Mouse (Mus musculus) adrenal gland, adult (tissue): ENCODE measurements around the gene Ica1.
A peak's percentile ranks its signal among the peaks of the same experiment; 100 is the strongest.

Experiments
- DNase-seq, 2 experiments: peaks; one replicate each; pipeline ENCODE4 v3.0.0; 2022 to 2023; ENCODE audit warnings: low spot score in 1 of 2; ENCODE audit not compliant: inconsistent age in 2 of 2

Ica1 gene

DNA sequence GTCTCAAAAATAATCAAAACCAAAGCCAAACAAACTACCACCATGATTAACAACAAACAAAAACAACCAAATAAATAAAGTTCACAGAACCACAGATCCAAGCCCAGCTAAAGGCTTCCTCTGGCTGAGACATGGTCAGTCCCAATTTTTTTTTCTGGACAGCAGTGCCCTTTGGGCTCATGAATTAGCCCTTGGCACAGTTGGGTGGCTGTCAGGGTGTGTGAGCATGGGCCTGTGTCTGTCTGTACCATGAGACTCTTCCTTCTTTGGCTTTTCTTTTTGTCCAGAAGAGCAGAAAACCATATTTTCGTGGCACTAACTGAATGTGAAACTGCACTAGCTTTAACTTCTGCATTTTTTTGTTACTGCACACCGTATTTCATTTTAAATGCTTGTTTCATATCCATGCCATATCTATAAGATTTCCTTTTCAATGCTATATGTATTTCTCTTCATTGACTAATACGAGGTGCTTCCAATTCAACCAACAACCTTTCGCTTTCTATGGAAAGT lies 34.0 kb downstream of the Ica1 start:
- DNase-seq, result peak; percentile 37 to 72

DNA sequence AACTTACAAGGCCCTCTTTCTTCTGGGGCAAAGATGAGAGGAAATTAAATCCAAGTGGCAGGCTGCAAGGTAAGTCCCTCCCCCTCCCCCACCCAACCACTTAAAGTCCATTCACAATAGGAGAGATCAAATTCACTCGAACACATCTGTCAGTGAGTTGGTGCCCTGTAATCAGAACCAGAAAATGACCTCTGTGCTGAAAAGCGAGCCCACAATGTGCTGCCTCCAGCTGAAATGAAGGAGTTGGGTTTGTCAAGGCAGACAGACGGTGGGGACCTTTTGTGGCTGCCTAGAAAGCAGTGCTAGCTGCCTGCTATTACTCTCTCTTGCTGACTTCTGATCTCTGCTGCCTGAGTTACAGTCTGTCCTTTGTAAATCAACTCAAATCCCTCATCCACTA lies 35.8 kb downstream of the Ica1 start:
- no peak for DNase-seq

DNA sequence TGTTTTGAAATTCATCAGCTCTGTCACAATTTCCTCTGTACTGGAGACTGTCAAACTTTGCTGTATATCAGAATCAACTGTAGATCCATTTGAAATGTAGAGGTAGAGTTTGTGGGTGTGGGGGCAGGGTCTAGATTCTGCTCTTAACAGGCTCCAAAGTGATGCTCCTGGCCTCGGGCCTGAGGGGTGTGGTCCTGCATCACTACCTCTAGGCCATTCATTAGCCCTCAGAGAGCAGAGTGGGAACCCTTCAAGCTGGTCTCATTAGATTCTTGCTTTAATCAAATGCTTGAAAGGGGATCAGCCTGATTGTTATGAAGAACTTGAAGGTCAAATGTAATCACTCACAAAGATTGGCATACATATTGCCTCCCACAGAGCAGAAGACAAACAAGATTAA lies 36.6 kb downstream of the Ica1 start:
- DNase-seq, result no peak

DNA sequence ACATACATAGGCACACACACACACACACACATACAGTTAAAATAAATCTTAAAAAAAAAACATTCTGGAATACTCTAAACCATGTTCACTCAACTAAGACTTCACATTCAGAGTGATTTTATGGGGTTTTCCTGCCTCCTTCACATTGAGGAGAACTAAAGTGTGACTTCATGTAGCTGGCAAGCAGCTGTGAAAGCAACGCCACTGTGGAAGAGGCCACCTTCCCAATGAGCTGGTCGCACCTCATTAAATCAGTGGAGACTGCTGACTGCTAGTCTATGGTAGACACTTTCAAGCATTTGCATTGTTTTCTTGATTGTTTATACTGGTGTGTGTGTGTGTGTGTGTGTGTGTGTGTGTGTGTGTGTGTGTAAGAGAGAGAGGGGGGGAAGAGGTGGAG lies 38.2 kb downstream of the Ica1 start:
- DNase-seq, result no peak

DNA sequence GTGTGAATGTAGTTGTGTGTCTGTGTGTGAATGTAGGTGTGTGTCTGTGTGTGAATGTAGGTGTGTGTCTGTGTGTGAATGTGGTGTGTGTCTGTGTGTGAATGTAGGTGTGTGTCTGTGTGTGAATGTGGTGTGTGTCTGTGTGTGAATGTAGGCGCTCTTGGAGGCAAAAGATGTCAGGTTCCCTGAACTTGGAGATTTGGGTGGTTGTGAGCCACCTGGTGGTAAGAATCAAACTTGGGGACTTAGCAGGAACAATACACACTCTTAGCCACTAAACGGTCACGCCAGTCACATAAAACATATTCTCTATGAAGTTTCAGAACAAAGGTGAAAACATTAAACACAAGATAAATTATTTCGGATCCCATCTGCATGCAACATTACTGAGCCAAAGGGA lies 39.9 kb downstream of the Ica1 start:
- peak in 1 of 2 experiments; percentile 58 for DNase-seq

DNA sequence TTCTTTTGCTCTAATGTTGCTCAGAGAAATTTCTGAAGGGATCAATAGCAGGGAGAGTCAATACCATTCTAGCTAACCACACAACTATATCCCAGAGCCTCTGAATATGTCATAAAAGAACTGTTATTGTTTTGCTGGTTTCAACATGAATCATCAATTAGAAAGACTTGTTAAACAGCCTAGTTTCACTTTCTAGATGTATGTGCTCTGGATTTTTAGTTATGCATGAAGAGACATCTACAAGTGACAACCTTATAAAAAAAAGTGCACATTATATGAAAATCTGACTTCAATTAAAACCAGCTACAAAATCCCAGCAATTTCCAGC lies 41.8 kb downstream of the Ica1 start:
- DNase-seq, result no peak

DNA sequence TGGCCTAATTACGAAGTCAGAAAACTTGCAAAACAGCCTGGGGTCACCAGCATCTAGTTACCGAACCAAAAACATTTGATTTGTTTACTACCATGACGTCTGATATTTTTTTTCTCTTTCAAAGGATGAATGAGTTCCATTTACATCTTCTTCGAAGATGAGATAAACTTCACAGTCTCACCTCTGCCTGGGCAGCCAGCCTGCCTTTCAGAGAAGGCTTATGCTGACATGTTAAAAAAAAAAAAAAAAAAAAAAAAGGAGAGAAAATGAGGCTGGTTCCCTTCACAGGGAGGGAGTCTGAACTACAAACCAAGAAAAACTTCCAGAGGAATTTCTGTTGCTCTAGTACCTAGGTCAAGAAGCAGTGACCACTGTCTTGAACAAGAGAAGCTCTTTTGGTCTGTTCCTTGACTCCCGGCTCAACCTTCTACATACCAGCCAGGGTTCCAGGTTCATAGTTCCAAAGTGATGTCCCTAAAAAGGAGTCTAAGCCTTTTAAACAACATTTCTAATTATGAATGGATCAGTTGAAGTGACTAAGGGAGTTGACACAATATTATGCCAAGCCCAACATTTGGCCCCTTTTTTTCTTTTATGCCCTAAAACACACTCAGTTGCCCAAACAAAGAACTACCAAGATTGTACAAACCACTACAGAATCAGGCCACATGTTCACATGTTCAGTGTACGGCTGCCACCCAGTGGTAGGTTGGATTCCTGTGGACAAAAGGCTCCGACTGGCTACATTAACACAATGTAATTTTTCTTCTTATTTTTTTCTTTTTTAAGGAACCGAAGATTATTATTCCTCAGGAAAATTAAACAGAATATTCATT lies 42.4 kb downstream of the Ica1 start:
- peak; percentile 59 to 90 for DNase-seq

DNA sequence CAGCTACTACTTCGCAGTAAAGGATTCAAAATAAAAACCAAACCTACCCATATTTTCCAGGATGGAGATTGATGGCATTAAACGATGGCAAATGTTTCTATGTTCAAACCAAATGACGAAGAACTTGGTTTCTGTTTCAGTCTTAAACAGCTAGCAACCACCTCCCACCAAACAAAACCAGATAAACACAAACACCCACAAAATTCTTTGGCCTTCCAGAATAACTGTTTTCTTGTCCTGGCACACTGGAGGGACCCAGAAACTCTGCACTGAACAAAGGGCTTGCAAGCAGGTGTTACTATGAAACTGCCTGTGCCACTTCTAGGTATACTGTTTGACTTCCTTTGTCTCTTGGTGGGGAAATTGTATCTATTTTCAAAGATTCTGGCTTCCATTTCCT lies 43.2 kb downstream of the Ica1 start:
- DNase-seq, result no peak

DNA sequence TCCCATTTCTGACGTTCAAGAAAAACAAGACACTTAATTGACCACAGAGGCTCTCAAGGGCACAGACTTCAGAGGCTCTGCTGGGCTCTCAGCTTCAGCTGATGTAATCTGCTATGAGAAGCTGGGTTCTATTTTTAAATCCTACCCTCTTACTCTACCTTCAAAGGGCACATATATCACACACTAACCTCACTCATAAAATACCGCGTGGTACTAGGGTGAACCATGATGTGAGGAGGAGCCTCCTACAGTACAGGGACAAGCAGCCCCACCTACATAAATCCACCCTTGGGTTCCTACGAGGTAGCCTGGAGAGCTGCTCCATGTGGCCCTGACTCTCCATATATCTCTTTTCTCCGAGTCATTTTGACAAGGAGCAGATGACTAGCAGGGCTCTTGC lies 45.8 kb downstream of the Ica1 start:
- DNase-seq, result peak; percentile 72 to 93

DNA sequence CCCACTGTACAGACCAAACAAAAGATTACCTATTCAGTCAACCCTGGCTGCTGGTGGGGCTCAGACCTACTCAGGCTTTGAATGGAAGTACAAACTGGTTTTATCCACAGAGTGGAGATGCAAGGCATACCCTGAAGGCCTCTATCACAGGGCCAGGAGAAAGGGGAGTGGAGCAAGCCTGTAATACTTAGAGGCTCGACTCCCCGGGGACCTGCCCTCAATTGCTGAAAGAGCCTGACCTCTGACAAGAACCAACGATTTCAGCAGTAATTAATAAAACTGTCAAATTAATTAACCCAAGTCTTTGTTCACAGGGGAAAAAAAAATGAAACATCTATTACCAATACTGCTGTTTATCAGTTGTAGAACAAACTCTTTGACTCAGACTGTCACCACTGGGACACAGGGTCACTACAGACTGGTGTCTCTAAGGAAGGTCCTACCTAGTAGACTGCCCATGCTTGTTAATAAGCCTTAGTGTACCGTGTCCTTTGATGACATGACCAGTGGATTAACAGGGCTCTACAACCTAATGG lies 46.6 kb downstream of the Ica1 start:
- peak in 1 of 2 experiments; percentile 71 for DNase-seq

DNA sequence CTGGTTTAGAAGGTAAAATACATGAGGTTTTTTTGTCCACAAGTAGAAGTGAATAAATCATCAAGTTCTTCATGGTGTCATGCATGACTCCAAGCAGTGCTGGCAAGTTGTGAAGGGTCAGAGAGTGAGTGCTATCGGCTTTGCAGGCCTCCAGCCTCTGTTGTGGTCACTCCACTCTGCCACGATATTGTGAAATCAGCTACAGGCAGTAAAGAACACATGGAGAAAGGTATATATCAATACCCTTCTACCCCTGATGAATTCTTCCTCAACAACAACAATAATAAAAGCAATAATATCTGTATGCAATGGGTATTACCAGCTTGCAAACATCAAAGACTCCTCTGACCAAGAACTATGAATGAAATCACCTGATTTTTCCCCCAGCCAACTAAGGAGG lies 47.9 kb downstream of the Ica1 start:
- no peak for DNase-seq

DNA sequence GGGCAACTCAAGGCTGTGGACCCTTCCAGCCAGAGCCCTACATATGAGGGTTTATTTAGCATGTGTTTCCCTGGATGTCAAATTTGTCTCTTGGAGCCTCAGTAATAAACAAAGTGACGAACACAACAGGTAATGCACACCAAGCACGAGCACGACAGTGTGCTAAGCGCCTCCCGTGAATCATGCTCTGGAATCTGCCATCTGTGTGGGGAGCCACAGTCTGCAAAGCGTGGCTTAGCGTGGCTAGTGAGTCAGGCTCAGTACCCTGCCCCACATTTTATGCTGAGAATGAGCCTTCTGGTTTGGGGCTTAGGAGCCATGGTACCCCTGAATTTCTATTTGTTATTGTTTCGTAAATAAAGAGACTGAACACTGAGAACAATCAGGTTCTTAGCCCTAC lies 50.5 kb downstream of the Ica1 start:
- no peak for DNase-seq

DNA sequence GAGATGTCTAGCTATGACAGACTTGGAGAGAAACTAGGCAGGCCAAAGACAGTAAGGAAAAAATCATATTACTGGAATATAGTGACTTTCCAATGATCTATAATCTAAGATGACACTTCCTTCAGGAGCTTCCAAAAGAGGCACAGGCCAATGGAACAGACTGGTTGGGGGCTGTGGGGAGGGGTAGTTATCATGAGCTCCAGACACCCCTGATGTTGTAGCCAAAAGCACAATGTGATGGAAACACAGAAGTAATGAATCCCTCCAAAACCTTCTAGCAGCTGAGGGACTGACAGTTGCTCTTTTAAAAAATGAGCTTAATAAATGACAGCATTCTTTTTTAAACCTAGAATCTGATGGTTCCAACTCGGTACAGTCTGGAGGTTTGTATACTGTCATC lies 52.7 kb downstream of the Ica1 start:
- no peak for DNase-seq

DNA sequence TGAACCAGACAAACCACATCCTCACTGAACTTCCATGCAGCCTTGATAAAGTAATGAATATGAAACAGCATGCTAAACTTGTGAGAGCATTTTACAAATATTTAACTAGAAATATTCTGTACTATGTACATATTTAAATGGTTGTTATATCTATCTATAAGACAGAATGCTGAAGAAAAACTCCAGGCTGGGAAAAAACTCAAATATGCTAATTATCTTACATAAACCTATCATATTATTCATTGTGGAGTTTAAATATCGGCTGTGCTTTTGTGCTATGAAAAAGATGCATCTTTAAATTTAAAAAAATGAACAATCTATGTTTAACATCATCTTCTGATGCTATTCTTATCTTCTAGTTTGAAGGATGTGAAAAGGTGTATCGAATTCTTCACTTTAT lies 58.6 kb downstream of the Ica1 start:
- DNase-seq, result no peak

DNA sequence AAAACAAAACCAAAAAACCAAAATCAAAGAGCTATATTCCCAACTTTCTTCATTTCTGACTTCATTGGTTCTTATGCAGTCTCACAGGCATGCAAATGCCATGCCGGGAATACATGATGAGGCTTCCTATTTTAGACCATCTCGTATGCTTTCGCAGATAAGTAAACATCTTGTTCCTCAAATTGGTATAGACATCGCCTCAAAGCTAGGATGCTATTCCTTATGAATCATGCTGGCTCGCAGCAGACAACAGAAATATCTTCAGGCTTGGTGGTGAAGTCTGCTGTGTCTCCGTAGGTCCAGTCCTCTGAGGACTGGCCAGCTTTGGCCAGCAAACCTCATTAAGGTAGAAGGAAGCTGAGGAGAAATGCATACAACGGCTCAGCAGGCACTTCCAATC lies 60.3 kb downstream of the Ica1 start:
- DNase-seq, result no peak

DNA sequence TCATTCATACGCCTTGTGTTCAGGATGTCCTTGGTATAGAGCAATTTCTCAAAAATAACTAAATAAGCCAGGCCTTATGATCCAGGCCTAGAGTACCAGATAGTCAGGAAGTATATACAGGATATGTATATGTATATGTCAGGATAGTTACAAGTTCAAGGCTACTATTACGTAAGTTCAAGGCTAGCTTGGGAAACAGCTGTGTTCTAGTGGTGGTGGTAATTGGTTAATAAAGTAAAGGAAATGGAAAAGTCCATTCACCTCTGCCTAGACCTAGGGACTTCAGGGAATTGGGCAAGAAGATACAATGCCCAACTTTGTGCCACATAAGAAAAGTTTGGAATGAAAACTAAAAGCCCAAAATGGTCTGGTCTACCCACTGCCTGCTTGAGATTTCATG lies 61.7 kb downstream of the Ica1 start:
- no peak for DNase-seq

DNA sequence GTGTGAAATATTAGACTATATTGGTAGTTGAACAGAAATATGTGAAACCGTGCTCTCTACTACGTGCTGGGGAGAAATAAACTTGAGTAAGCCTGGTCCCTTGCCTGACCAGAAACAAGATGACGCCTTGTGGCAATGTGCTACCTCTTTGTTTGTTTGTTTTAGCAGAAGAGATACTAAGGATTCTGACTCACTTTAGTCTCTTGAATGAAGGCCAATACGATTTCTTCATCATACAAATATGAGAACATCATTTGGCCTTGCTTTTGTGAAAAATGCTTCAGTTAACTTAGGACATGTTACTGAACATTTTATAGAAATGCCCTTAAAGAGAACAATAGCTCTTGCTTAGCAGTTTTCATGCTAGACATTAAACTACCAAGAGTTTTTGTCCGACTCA lies 67.0 kb downstream of the Ica1 start:
- DNase-seq, result peak in 1 of 2 experiments; percentile 80

DNA sequence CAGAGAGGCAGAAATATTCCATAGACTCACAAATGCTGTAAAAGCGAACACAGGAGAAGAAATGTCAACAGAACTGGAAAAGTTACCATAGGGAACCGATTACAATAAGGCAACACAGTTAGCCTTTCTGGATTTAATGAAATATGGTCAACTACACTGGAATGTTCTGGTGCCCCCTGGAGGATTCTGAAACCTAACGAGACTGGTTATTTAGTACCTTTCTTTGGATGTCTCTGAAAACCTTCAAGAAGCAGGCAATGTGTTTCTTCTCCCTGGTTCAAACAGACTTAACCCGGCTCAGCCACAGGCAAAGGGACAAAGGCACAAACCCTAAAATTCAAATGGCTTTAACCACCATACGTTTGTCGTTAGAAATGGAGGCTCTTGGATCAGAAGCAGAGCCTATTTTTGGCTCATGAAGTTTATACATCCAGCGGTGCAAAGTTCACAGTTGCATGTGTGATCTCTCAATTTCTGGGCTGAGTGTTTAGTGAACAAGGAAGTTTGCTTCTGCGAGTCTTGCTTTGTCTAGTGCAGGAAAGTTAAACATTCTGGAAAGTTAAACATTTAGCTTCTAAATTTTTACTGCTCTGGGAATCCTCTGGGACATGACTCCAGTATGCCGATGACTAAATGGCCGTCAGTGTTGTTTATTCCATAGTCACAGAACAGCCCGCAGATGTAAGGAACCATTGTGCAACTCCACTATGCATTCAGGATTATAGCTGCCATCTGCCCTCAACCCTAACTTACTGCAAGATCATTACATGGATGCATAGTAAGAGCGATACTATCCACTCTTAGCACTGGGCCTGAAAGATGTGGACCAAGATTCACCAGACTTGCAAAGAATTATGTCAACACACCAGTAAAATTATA lies 83.4 kb downstream of the Ica1 start:
- DNase-seq, result peak in 1 of 2 experiments; percentile 63

DNA sequence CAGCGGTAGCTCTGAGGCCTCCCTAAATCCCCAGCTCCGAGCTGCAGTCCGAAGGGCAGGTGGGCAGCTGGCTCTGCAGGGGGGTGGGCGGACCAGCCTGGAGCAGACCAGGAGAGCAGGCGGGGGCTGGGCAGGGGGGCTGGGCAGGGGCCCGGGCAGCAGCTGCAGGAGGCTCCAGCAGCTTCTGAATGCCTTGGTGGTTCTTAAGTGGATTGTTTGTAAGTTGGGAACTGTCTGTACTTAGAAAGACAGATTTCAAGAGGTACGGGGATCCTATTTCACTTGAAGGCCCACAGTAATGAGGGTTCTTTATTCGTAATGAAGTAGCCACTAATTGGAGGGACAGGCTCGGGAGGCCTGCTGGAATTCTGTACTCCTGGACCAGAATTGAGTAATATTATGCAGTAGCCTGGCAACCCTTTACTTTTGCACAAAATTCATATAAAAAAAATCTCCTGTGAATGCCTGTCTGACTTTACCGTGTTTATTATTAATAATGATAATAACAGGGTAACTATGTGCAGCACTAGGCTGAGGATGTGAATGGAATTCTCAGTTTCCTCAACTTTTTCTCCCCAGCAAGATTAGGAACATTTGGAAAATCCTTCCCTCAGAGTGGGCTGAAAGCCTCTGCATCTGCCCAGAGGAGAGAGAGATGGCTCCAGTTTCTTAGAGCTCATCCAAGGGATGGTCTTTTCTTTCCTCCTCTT lies 84.2 kb downstream of the Ica1 start:
- DNase-seq, result no peak

DNA sequence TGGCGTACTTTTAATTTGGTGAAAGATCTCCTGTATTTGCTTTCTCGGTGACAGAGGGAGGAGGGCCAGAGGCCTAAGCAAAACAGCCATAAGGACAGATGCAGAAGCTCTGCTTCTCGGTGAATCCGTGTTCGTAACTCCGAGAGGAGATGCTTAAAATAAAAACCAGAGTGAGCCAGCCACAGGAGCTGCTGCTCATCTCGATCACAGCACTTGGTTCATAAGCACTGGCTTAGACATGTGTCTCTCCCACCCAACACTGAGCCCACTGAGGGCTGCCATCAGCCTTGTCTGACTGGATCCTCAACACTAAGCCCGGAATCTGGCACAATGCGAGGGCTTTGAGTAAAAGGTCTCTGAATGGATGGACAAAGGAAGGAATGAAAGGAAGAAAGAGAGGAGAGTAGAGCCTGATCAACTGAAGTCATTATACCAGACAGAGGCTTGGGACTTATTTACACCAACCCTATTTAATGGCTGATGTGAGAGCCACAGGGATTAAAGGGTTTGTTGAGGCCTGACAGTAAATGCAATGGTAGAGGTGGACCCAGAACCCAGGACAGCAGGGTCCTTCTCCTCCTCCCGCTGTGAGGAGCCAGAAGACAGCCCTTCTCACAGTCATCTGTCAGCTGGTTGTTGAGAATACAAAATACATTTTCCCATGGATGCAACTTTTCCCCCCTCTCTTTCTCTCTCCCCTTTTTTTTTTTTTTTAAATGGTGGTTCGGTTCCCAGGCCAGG lies 85.0 kb downstream of the Ica1 start:
- DNase-seq, result no peak
